Mouse (Mus musculus): ENCODE results near the gene Fam102b. TPM values are rescaled to one million over a fixed set of nuclear protein-coding genes. Genes with fewer than 3 reads are reported as not detected.

Gene Fam102b
- polyA plus RNA-seq (2015; fragmentation: Nextera tagmentation; extraction: Ambion mirVana), result 23.9 and 27.0 TPM in 2 replicates

GRCm38 (mm10) chr3:109027515-109027987, at the start of gene Fam102b:
Fam102b (minus strand) TSS chr3:109027607.

GRCm38 (mm10) chr3:108940001-108940633, 87.3 kb downstream of the Fam102b start, which contains the start of gene Gm9857:
Gm9857 (minus strand) TSS chr3:108940445.

GRCm38 (mm10) chr3:108939573-108939972, 87.8 kb downstream of the Fam102b start, which contains the start of gene Henmt1:
Henmt1 (plus strand) TSS chr3:108939873.

Small RNAs within 50 kb of the gene (microRNA-seq; reads per million reads assigned to microRNA genes)
- not detected for gene Gm44384

Other genes starting within 250 kb of the Fam102b start
- 13.9 and 16.9 TPM in 2 replicates for gene Stxbp3, start 187.1 kb downstream of the Fam102b start, polyA plus RNA-seq (2015; fragmentation: Nextera tagmentation; extraction: Ambion mirVana)
- not detected in 2 replicates for gene Fndc7, start 137.6 kb downstream of the Fam102b start, polyA plus RNA-seq (2015; fragmentation: Nextera tagmentation; extraction: Ambion mirVana)
- 41.8 and 42.1 TPM in 2 replicates for gene Prpf38b, start 115.9 kb downstream of the Fam102b start, polyA plus RNA-seq (2015; fragmentation: Nextera tagmentation; extraction: Ambion mirVana)
- 2.5 and 4.0 TPM in 2 replicates for gene Henmt1, start 87.7 kb downstream of the Fam102b start, polyA plus RNA-seq (2015; fragmentation: Nextera tagmentation; extraction: Ambion mirVana)
- gene Gm9857, start 87.2 kb downstream of the Fam102b start, polyA plus RNA-seq (2015; fragmentation: Nextera tagmentation; extraction: Ambion mirVana), result 1.5 and 1.7 TPM in 2 replicates
- gene Slc25a54, start 52.9 kb upstream of the Fam102b start, polyA plus RNA-seq (2015; fragmentation: Nextera tagmentation; extraction: Ambion mirVana), result not detected in 2 replicates
- 2.3 and 3.4 TPM in 2 replicates for gene Slc25a24, start 95.5 kb upstream of the Fam102b start, polyA plus RNA-seq (2015; fragmentation: Nextera tagmentation; extraction: Ambion mirVana)

Measured in neural tube, postnatal 0 days (tissue).